ENCODE assay signal across 8 mouse cellular contexts in the genomic region with DNA sequence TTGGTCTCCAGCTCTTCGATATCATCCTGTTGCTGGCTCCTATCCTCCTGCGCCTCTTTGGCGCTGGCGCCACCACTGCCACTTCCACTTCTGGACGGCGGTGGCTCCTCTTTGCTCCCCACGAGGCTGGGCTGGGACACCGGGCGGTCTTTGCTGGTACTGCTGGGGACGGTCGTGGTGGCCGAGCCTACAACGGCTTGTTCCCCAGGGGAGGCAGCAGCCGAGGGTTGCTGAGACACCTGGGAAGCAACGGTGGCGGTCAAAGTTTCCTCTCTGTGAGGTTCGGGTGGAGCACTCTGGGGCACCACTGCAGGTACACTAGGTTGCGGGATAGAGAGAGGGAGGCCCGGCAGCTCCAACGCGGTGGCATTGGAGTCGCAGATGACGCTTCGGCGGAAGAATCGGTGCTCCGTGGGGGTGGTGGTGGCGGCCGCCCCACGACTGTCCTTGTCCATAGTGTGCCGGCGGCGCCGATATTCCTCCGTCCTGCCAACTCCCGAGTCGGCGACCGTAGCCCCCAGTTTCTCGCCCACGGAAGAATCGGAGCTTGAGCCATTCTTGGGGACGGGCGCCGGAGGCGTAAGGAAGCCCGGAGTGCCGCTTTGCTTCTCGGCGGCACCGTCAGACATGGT. TPM values are rescaled to one million over a fixed set of nuclear protein-coding genes. Genes with fewer than 3 reads are reported as not detected.
A peak's percentile ranks its signal among the peaks of the same experiment; 100 is the strongest.
DNase-seq lines count a peak whose midpoint lies in the region; ATAC-seq lines count a peak whose summit lies in the region.

No protein-coding gene starts in this region.

- ATAC-seq in megakaryocyte progenitor cell, adult 5-6 weeks (replicated peaks; ENCODE audit: poor library complexity): peak; percentile 63

- DNase-seq in adrenal gland, adult (ENCODE audit: inconsistent age in 2 of 2, low spot score in 1 of 2): peak; percentile 84 to 94
- peak; percentile 77 for DNase-seq in embryo, embryonic 10 days (ENCODE audit: low spot score)
- peak; percentile 74 for DNase-seq in gastrocnemius, postnatal 10 days
- DNase-seq in induced T-regulatory cell, adult 2 months (ENCODE audit: low read depth): peak; percentile 87
- DNase-seq in left cerebral cortex, postnatal 14 days (ENCODE audit: low spot score in 2 of 2): peak; percentile 60 to 73
- DNase-seq in right cerebral cortex, postnatal 10 days (ENCODE audit: low spot score in 2 of 2): peak; percentile 79
- peak; percentile 59 to 60 for DNase-seq in urinary bladder, postnatal 36 days (ENCODE audit: low spot score in 2 of 2)

- intact Hi-C loops in left cerebral cortex, postnatal 14 days (cut with DNase I): loop anchor here (5.0 kb wide), 2 partner anchors 75 to 550 kb away; no protein-coding TSS in a partner anchor

RNA-seq across cellular contexts. Expression of a gene that starts 1.4 kb away (rescaled TPM):
- 100 to 1,000 TPM; 283 to 292 TPM for total RNA-seq in gastrocnemius, postnatal 10 days (2021)
- 100 to 1,000 TPM; 145 to 157 TPM for total RNA-seq in left cerebral cortex, postnatal 14 days (2021)
- total RNA-seq in megakaryocyte progenitor cell, adult 5-6 weeks (2015): 225 and 297 TPM in 2 replicates
- total RNA-seq in megakaryocyte progenitor cell, adult 5-6 weeks (2017): 157 and 179 TPM in 2 replicates

RNA-seq across cellular contexts. Expression of a gene that starts 56.0 kb away (rescaled TPM):
- not detected for total RNA-seq in gastrocnemius, postnatal 10 days (2021)
- under 1 TPM; 0.59 to 0.68 TPM for total RNA-seq in left cerebral cortex, postnatal 14 days (2021)
- not detected in 2 replicates for total RNA-seq in megakaryocyte progenitor cell, adult 5-6 weeks (2015)
- total RNA-seq in megakaryocyte progenitor cell, adult 5-6 weeks (2017): not detected in 2 replicates

Comparison
In these comparisons a context has a peak if more than half of its experiments do, and no peak if none do; other contexts are left out.
1. Peak in every context shown above with its lines: DNase-seq and ATAC-seq.